Mouse (Mus musculus): ENCODE results near the gene Ppfia4. TPM values are rescaled to one million over a fixed set of nuclear protein-coding genes. Genes with fewer than 3 reads are reported as not detected.

Ppfia4 gene
- total and polyA plus RNA-seq, 3 experiments: 0.80 to 4.9 (median 0.94) TPM

DNA sequence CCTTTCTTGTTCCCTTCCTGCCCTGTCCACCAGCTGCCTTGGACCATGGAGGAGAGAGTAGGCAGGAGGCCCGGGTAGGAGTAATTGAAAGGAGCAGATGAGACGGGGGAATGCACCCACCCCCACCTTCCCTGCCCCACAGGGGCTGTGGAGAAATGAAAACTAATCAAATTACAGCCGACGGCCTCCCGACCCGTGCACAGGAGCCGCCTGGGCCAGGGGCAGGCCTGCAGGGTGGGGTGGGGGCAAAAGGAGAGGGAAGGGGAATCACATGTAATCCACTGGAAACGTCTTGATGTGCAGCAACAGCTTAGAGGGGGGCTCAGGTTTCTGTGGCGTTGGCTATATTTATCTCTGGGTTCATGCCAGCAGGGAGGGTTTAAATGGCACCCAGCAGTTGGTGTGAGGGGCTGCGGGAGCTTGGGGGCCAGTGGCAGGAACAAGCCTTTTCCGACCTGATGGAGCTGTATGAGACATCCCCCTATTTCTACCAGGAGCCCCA lies 43.1 kb downstream of the Ppfia4 start, which contains the start of gene Myog:
Gene Myog (plus strand): TSS at position 392 of the 502 bp plus-strand sequence.
- Histone ChIP-seq H3K4me1 (ENCODE audit: control insufficient read depth, insufficient read depth, low read length) (peaks cover 2% of the 10 kb centered on the region; the same call in 1 of the 2 replicates), H3K4me3 (no peak within 1 kb of the TSS), H3K36me3 (ENCODE audit: control insufficient read depth, insufficient read depth, low read length) (no peaks in the 10 kb centered on the region), H3K79me2 (replicated peaks; ENCODE audit: control insufficient read depth, insufficient read depth, low read length) (no peaks in the 10 kb centered on the region), H3K27ac (no peak within 1 kb of the TSS), H3K27me3 (ENCODE audit: control insufficient read depth, insufficient read depth, low read length) (no peaks in the 10 kb centered on the region), H3K9ac (ENCODE audit: low read depth, low read length) (no peak within 1 kb of the TSS)
- no peak for DNase-seq
- WGBS: 70% methylated on average over 11 of the region's 11 CpGs
- intact Hi-C loops (cut with DNase I): no loop called here
- TF ChIP-seq CTCF (IDR thresholded peaks at IDR 0.05) (no peak), POLR2A (IDR thresholded peaks at IDR 0.05; ENCODE audit: insufficient read depth, low read depth, low read length) (no peak), EP300 (IDR thresholded peaks at IDR 0.05; ENCODE audit: insufficient read depth, low read depth, low read length) (no peak)

DNA sequence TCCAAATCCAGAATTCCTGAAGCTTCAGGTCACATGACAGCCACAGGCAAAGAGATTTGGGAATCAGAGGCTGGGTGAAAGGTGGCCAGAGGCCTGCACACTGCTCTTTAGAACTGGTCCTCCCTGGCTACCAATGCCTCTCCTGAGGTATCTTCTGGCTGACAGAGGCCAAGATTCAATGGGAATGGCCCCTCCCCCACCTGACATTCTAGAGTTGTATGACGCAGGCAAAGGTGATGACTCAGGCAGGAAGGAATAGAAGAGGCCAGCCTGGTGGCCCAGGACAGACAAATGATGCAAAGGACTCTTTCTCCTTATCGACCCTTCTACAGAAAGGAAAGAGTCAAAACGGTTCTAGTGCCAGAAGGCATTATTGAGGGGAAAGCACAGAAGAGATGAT lies 44.5 kb downstream of the Ppfia4 start:
- Histone ChIP-seq H3K27ac (no peak overlapping the region), H3K9ac (ENCODE audit: low read depth, low read length) (no peak overlapping the region), H3K27me3 (ENCODE audit: control insufficient read depth, insufficient read depth, low read length) (no peaks in the 10 kb centered on the region), H3K36me3 (ENCODE audit: control insufficient read depth, insufficient read depth, low read length) (no peaks in the 10 kb centered on the region), H3K4me3 (no peak overlapping the region), H3K4me1 (ENCODE audit: control insufficient read depth, insufficient read depth, low read length) (peaks cover 2% of the 10 kb centered on the region; the same call in 1 of the 2 replicates), H3K79me2 (replicated peaks; ENCODE audit: control insufficient read depth, insufficient read depth, low read length) (no peaks in the 10 kb centered on the region)
- WGBS: 53% methylated on average over 3 of the region's 3 CpGs
- intact Hi-C loops (cut with DNase I): no loop called here
- no peak for TF ChIP-seq POLR2A (IDR thresholded peaks at IDR 0.05; ENCODE audit: insufficient read depth, low read depth, low read length)
- TF ChIP-seq CTCF (IDR thresholded peaks at IDR 0.05): no peak
- no peak for TF ChIP-seq EP300 (IDR thresholded peaks at IDR 0.05; ENCODE audit: insufficient read depth, low read depth, low read length)
- no peak for DNase-seq

DNA sequence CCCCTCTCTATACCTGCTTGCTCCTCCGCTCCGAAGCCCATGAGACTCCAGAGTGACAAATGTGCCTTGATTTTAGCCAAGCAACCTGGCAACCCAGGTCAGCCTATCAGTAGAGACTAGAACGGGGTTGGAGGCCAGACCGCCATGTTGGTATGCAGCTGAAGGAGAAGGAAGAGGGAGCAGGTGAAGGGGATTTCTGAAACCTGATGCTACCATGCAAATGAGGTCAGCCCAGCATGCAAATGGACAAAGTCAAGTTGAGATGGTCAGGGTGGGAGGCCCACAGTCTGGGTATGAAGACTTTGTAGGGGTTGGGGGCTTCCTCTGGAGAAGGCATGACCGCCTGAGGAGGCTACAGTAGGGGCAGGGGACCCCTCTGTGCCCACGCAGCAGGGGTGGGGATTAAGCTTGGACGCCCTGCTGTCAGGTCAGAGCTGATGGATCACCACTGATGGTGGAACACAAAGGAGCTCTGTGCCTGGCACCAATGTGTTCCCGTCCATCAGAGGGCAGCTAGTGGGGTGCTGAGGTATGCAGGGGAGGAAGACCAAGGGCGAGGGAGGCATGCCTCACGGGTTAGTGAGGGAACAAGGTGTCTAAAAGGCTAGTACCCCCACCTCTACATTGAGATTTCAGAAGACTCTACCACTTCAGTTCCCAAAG lies 47.1 kb downstream of the Ppfia4 start:
- TF ChIP-seq EP300 (IDR thresholded peaks at IDR 0.05; ENCODE audit: insufficient read depth, low read depth, low read length) (no peak), POLR2A (IDR thresholded peaks at IDR 0.05; ENCODE audit: insufficient read depth, low read depth, low read length) (no peak), CTCF (IDR thresholded peaks at IDR 0.05) (no peak)
- Histone ChIP-seq H3K9ac (ENCODE audit: low read depth, low read length) (no peak overlapping the region), H3K79me2 (replicated peaks; ENCODE audit: control insufficient read depth, insufficient read depth, low read length) (no peaks in the 10 kb centered on the region), H3K27ac (no peak overlapping the region), H3K4me1 (ENCODE audit: control insufficient read depth, insufficient read depth, low read length) (no peaks in the 10 kb centered on the region), H3K36me3 (ENCODE audit: control insufficient read depth, insufficient read depth, low read length) (no peaks in the 10 kb centered on the region), H3K4me3 (no peak overlapping the region), H3K27me3 (ENCODE audit: control insufficient read depth, insufficient read depth, low read length) (no peaks in the 10 kb centered on the region)
- WGBS: 72% methylated on average over 10 of the region's 10 CpGs
- intact Hi-C loops (cut with DNase I): no loop called here
- no peak for DNase-seq

DNA sequence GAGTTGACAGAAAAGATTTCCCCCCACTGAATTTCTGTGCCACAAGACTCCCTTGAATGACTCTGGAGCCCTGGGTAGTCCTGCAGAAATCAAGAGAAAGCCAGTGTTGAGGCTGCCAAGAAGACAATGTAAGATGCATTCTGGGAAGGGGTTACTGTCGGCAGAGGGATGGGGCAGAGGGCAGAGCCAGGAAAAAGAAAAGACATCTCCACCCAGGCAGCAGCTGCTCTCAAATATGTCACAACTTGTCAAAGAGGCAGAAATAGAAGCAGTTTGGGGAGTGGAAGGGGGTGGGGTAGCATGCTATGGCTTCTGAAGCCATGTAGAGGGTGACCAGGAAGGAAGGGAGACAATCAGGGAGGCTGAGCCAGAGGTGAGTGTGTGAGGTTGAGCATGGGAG lies 49.6 kb downstream of the Ppfia4 start:
- no peaks in the 10 kb centered on the region for H3K79me2 ChIP-seq (replicated peaks; ENCODE audit: control insufficient read depth, insufficient read depth, low read length)
- no peaks in the 10 kb centered on the region for H3K27me3 ChIP-seq (ENCODE audit: control insufficient read depth, insufficient read depth, low read length)
- no peak overlapping the region for H3K9ac ChIP-seq (ENCODE audit: low read depth, low read length)
- no peak overlapping the region for H3K27ac ChIP-seq
- DNase-seq: no peak
- WGBS: 13% methylated on average over 1 of the region's 1 CpGs
- TF ChIP-seq POLR2A (IDR thresholded peaks at IDR 0.05; ENCODE audit: insufficient read depth, low read depth, low read length): no peak
- no peak for TF ChIP-seq EP300 (IDR thresholded peaks at IDR 0.05; ENCODE audit: insufficient read depth, low read depth, low read length)
- TF ChIP-seq CTCF (IDR thresholded peaks at IDR 0.05): no peak
- no peak overlapping the region for H3K4me3 ChIP-seq
- H3K36me3 ChIP-seq (ENCODE audit: control insufficient read depth, insufficient read depth, low read length): no peaks in the 10 kb centered on the region
- H3K4me1 ChIP-seq (ENCODE audit: control insufficient read depth, insufficient read depth, low read length): no peaks in the 10 kb centered on the region
- intact Hi-C loops (cut with DNase I): no loop called here

DNA sequence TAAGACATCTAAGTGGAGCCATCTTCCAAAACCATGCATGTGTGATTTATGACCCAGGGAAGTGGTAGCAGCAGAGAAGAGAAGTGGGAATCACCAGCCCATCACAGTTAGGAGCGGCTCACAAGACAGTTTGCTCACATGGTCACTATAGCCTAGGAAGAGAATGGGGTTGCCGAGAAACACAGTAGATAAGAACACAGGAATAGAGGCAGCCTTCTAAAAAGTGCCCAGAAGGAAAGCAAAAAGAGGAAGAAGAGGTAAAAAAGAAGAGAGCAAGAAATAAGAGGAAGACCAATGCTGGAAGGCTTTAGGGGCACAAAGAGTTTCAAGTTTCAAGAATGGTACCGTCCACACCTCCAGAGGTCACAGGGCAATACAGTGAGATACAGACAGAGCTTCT lies 50.4 kb downstream of the Ppfia4 start:
- 77% methylated on average over 3 of the region's 3 CpGs for WGBS
- Histone ChIP-seq H3K27ac (no peak overlapping the region), H3K9ac (ENCODE audit: low read depth, low read length) (no peak overlapping the region), H3K4me3 (no peak overlapping the region), H3K36me3 (ENCODE audit: control insufficient read depth, insufficient read depth, low read length) (no peaks in the 10 kb centered on the region), H3K27me3 (ENCODE audit: control insufficient read depth, insufficient read depth, low read length) (no peaks in the 10 kb centered on the region), H3K4me1 (ENCODE audit: control insufficient read depth, insufficient read depth, low read length) (no peaks in the 10 kb centered on the region), H3K79me2 (replicated peaks; ENCODE audit: control insufficient read depth, insufficient read depth, low read length) (no peaks in the 10 kb centered on the region)
- intact Hi-C loops (cut with DNase I): no loop called here
- TF ChIP-seq POLR2A (IDR thresholded peaks at IDR 0.05; ENCODE audit: insufficient read depth, low read depth, low read length) (no peak), EP300 (IDR thresholded peaks at IDR 0.05; ENCODE audit: insufficient read depth, low read depth, low read length) (no peak), CTCF (IDR thresholded peaks at IDR 0.05) (no peak)
- DNase-seq: no peak

DNA sequence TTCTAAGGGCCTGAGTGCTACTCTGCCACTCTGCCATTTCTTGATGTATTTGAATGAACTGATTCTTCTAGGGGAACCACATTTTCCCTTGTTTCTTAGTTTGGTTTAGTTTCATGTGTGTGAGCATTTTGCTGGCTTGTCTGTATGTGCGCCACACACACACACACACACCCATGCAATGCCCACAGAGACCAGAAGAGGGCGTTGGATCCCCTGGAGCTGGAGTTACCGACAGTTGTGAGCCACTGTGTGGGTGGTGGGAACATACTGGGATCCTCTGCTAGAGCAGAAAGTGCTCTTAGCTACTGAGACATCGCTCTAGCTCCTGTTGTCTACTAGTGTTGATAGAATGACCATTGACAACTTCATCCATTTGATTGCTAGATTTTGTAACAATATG lies 51.2 kb downstream of the Ppfia4 start:
- Histone ChIP-seq H3K36me3 (ENCODE audit: control insufficient read depth, insufficient read depth, low read length) (no peaks in the 10 kb centered on the region), H3K27me3 (ENCODE audit: control insufficient read depth, insufficient read depth, low read length) (no peaks in the 10 kb centered on the region), H3K27ac (no peak overlapping the region), H3K4me1 (ENCODE audit: control insufficient read depth, insufficient read depth, low read length) (0 out of 2 replicates have a peak, but pooled peaks cover 1% of the 10 kb centered on the region), H3K9ac (ENCODE audit: low read depth, low read length) (no peak overlapping the region), H3K79me2 (replicated peaks; ENCODE audit: control insufficient read depth, insufficient read depth, low read length) (no peaks in the 10 kb centered on the region), H3K4me3 (no peak overlapping the region)
- 77% methylated on average over 4 of the region's 4 CpGs for WGBS
- TF ChIP-seq CTCF (IDR thresholded peaks at IDR 0.05) (no peak), POLR2A (IDR thresholded peaks at IDR 0.05; ENCODE audit: insufficient read depth, low read depth, low read length) (no peak), EP300 (IDR thresholded peaks at IDR 0.05; ENCODE audit: insufficient read depth, low read depth, low read length) (no peak)
- intact Hi-C loops (cut with DNase I): no loop called here
- DNase-seq: no peak
